Mouse (Mus musculus) limb, embryonic 11.5 days (tissue): ENCODE data around the gene Cngb1. TPM values are rescaled to one million over a fixed set of nuclear protein-coding genes. Genes with fewer than 3 reads are reported as not detected.

ENCODE experiments used
- polyA plus RNA-seq: library from polyadenylated mRNA; unstranded; fragments of >200 nt; fragmentation: Nextera tagmentation; extraction: Ambion mirVana; gene quantifications from 2 replicates; pipeline ENCODE4 v1.2.1, GENCODE M21; 2014

Cngb1 gene
- polyA plus RNA-seq, 1 experiment from 2014 or later: not detected

Other genes starting within 250 kb of the Cngb1 start
- gene Katnb1, start 225.4 kb downstream of the Cngb1 start, polyA plus RNA-seq: 23.6 and 31.7 TPM in 2 replicates
- 7.3 and 10.1 TPM in 2 replicates for gene Kifc3, start 103.8 kb downstream of the Cngb1 start, polyA plus RNA-seq
- 0.27 TPM in 1 of 2 replicates, not detected in the other for gene Tepp, start 4.0 kb upstream of the Cngb1 start, polyA plus RNA-seq
- 7.7 and 8.6 TPM in 2 replicates for gene Zfp319, start 25.4 kb upstream of the Cngb1 start, polyA plus RNA-seq
- 37.0 and 43.0 TPM in 2 replicates for gene Usb1, start 25.7 kb upstream of the Cngb1 start, polyA plus RNA-seq
- gene Mmp15, start 45.7 kb upstream of the Cngb1 start, polyA plus RNA-seq: 9.6 and 11.0 TPM in 2 replicates
- 142 and 143 TPM in 2 replicates for gene Cfap20, start 128.3 kb upstream of the Cngb1 start, polyA plus RNA-seq
- gene Csnk2a2, start 183.5 kb upstream of the Cngb1 start, polyA plus RNA-seq: 17.5 and 19.4 TPM in 2 replicates
- gene Ccdc113, start 227.5 kb upstream of the Cngb1 start, polyA plus RNA-seq: not detected in 2 replicates